Mouse (Mus musculus) CH12.LX (cell line): Measurements from ENCODE around the gene Lce3b. TPM values are rescaled to one million over a fixed set of nuclear protein-coding genes. Genes with fewer than 3 reads are reported as not detected.

Experiments used
- polyA plus RNA-seq: library from polyadenylated mRNA; unstranded; fragments of >175 nt; gene quantifications from 2 replicates; pipeline ENCODE4 v1.2.1, GENCODE M21; 2012; ENCODE audit warnings: low read depth; ENCODE audit not compliant: insufficient read length
- total RNA-seq, 2 experiments: library from RNA; depleted of rRNA; stranded (reverse); fragments of 300-350 nt in 1 of 2; fragments of >200 nt in 1 of 2; gene quantifications; 2 replicates each; pipeline ENCODE4 v1.2.3; 2012 to 2014

Gene Lce3b
- total and polyA plus RNA-seq, 3 experiments, result not detected

Other genes starting within 250 kb of the Lce3b start
Only the 20 nearest of the 21 such genes appear.
- gene Lce1e, start 223.9 kb upstream of the Lce3b start, total RNA-seq (2012; rRNA removed), result not detected in 2 replicates
- not detected in 2 replicates for gene Lce1e, start 223.9 kb upstream of the Lce3b start, total RNA-seq (2014; rRNA removed)
- gene Lce1e, start 223.9 kb upstream of the Lce3b start, polyA plus RNA-seq, result not detected in 2 replicates
- not detected in 2 replicates for gene Lce1f, start 212.6 kb upstream of the Lce3b start, total RNA-seq (2012; rRNA removed)
- not detected in 2 replicates for gene Lce1f, start 212.6 kb upstream of the Lce3b start, total RNA-seq (2014; rRNA removed)
- not detected in 2 replicates for gene Lce1f, start 212.6 kb upstream of the Lce3b start, polyA plus RNA-seq
- not detected in 2 replicates for gene Gm38119, start 193.9 kb upstream of the Lce3b start, total RNA-seq (2012; rRNA removed)
- not detected in 2 replicates for gene Gm38119, start 193.9 kb upstream of the Lce3b start, total RNA-seq (2014; rRNA removed)
- not detected in 2 replicates for gene Gm38119, start 193.9 kb upstream of the Lce3b start, polyA plus RNA-seq
- not detected in 2 replicates for gene Lce1g, start 180.6 kb upstream of the Lce3b start, total RNA-seq (2012; rRNA removed)
- not detected in 2 replicates for gene Lce1g, start 180.6 kb upstream of the Lce3b start, total RNA-seq (2014; rRNA removed)
- not detected in 2 replicates for gene Lce1g, start 180.6 kb upstream of the Lce3b start, polyA plus RNA-seq
- not detected in 2 replicates for gene Lce1h, start 167.9 kb upstream of the Lce3b start, total RNA-seq (2012; rRNA removed)
- gene Lce1h, start 167.9 kb upstream of the Lce3b start, total RNA-seq (2014; rRNA removed), result not detected in 2 replicates
- gene Lce1h, start 167.9 kb upstream of the Lce3b start, polyA plus RNA-seq, result not detected in 2 replicates
- not detected in 2 replicates for gene Lce1i, start 154.1 kb upstream of the Lce3b start, total RNA-seq (2012; rRNA removed)
- gene Lce1i, start 154.1 kb upstream of the Lce3b start, total RNA-seq (2014; rRNA removed), result not detected in 2 replicates
- not detected in 2 replicates for gene Lce1i, start 154.1 kb upstream of the Lce3b start, polyA plus RNA-seq
- gene Lce1j, start 142.5 kb upstream of the Lce3b start, total RNA-seq (2012; rRNA removed), result not detected in 2 replicates
- not detected in 2 replicates for gene Lce1j, start 142.5 kb upstream of the Lce3b start, total RNA-seq (2014; rRNA removed)
- gene Lce1j, start 142.5 kb upstream of the Lce3b start, polyA plus RNA-seq, result not detected in 2 replicates
- not detected in 2 replicates for gene Lce1k, start 125.1 kb upstream of the Lce3b start, total RNA-seq (2012; rRNA removed)
- not detected in 2 replicates for gene Lce1k, start 125.1 kb upstream of the Lce3b start, total RNA-seq (2014; rRNA removed)
- not detected in 2 replicates for gene Lce1k, start 125.1 kb upstream of the Lce3b start, polyA plus RNA-seq
- gene Kprp, start 105.7 kb upstream of the Lce3b start, total RNA-seq (2012; rRNA removed), result not detected in 2 replicates
- gene Kprp, start 105.7 kb upstream of the Lce3b start, total RNA-seq (2014; rRNA removed), result not detected in 2 replicates
- gene Kprp, start 105.7 kb upstream of the Lce3b start, polyA plus RNA-seq, result not detected in 2 replicates
- not detected in 2 replicates for gene Lce1l, start 81.7 kb upstream of the Lce3b start, total RNA-seq (2012; rRNA removed)
- gene Lce1l, start 81.7 kb upstream of the Lce3b start, total RNA-seq (2014; rRNA removed), result not detected in 2 replicates
- not detected in 2 replicates for gene Lce1l, start 81.7 kb upstream of the Lce3b start, polyA plus RNA-seq
- not detected in 2 replicates for gene 2310050C09Rik, start 62.8 kb upstream of the Lce3b start, total RNA-seq (2012; rRNA removed)
- gene 2310050C09Rik, start 62.8 kb upstream of the Lce3b start, total RNA-seq (2014; rRNA removed), result not detected in 2 replicates
- not detected in 2 replicates for gene 2310050C09Rik, start 62.8 kb upstream of the Lce3b start, polyA plus RNA-seq
- not detected in 2 replicates for gene Lce3a, start 6.7 kb upstream of the Lce3b start, total RNA-seq (2012; rRNA removed)
- gene Lce3a, start 6.7 kb upstream of the Lce3b start, total RNA-seq (2014; rRNA removed), result not detected in 2 replicates
- gene Lce3a, start 6.7 kb upstream of the Lce3b start, polyA plus RNA-seq, result not detected in 2 replicates
- not detected in 2 replicates for gene Lce3c, start 11.5 kb downstream of the Lce3b start, total RNA-seq (2012; rRNA removed)
- not detected in 2 replicates for gene Lce3c, start 11.5 kb downstream of the Lce3b start, total RNA-seq (2014; rRNA removed)
- not detected in 2 replicates for gene Lce3c, start 11.5 kb downstream of the Lce3b start, polyA plus RNA-seq
- gene Lce3d, start 24.4 kb downstream of the Lce3b start, total RNA-seq (2012; rRNA removed), result not detected in 2 replicates
- gene Lce3d, start 24.4 kb downstream of the Lce3b start, total RNA-seq (2014; rRNA removed), result not detected in 2 replicates
- gene Lce3d, start 24.4 kb downstream of the Lce3b start, polyA plus RNA-seq, result not detected in 2 replicates
- gene Lce3e, start 34.1 kb downstream of the Lce3b start, total RNA-seq (2012; rRNA removed), result not detected in 2 replicates
- gene Lce3e, start 34.1 kb downstream of the Lce3b start, total RNA-seq (2014; rRNA removed), result not detected in 2 replicates
- not detected in 2 replicates for gene Lce3e, start 34.1 kb downstream of the Lce3b start, polyA plus RNA-seq
- gene Lce3f, start 59.2 kb downstream of the Lce3b start, total RNA-seq (2012; rRNA removed), result not detected in 2 replicates
- not detected in 2 replicates for gene Lce3f, start 59.2 kb downstream of the Lce3b start, total RNA-seq (2014; rRNA removed)
- not detected in 2 replicates for gene Lce3f, start 59.2 kb downstream of the Lce3b start, polyA plus RNA-seq
- not detected in 2 replicates for gene Crct1, start 82.7 kb downstream of the Lce3b start, total RNA-seq (2012; rRNA removed)
- not detected in 2 replicates for gene Crct1, start 82.7 kb downstream of the Lce3b start, total RNA-seq (2014; rRNA removed)
- gene Crct1, start 82.7 kb downstream of the Lce3b start, polyA plus RNA-seq, result not detected in 2 replicates
- gene Lce1m, start 86.1 kb downstream of the Lce3b start, total RNA-seq (2012; rRNA removed), result not detected in 2 replicates
- gene Lce1m, start 86.1 kb downstream of the Lce3b start, total RNA-seq (2014; rRNA removed), result not detected in 2 replicates
- not detected in 2 replicates for gene Lce1m, start 86.1 kb downstream of the Lce3b start, polyA plus RNA-seq
- gene Gm4858, start 135.8 kb downstream of the Lce3b start, total RNA-seq (2012; rRNA removed), result not detected in 2 replicates
- gene Gm4858, start 135.8 kb downstream of the Lce3b start, total RNA-seq (2014; rRNA removed), result not detected in 2 replicates
- not detected in 2 replicates for gene Gm4858, start 135.8 kb downstream of the Lce3b start, polyA plus RNA-seq
- not detected in 2 replicates for gene Crnn, start 211.8 kb downstream of the Lce3b start, total RNA-seq (2012; rRNA removed)
- not detected in 2 replicates for gene Crnn, start 211.8 kb downstream of the Lce3b start, total RNA-seq (2014; rRNA removed)
- not detected in 2 replicates for gene Crnn, start 211.8 kb downstream of the Lce3b start, polyA plus RNA-seq